Mouse (Mus musculus) embryonic facial prominence, embryonic 12.5 days (tissue): Measurements from ENCODE around the gene Arih2. TPM values are rescaled to one million over a fixed set of nuclear protein-coding genes. Genes with fewer than 3 reads are reported as not detected.

Experiments
- ATAC-seq: fragments of 200-750 bp; cut with Nextera tagmentation; 2 replicates; pipeline ENCODE4 v1.8.0; 2017; ENCODE audit not compliant: insufficient number of reproducible peaks, insufficient read depth, low FRiP score, low TSS enrichment
- H3K27ac ChIP-seq: fragments of 300-500 bp; sonication (generic); 2 replicates; pipeline ENCODE4 v1.5.1; 2016; ENCODE audit warnings: mild to moderate bottlenecking
- H3K27me3 ChIP-seq: fragments of 300-500 bp; sonication (generic); 2 replicates; pipeline ENCODE4 v1.6.1; 2016; ENCODE audit warnings: mild to moderate bottlenecking, moderate library complexity
- H3K36me3 ChIP-seq: fragments of 300-500 bp; sonication (generic); 2 replicates; pipeline ENCODE4 v1.6.1; 2016; ENCODE audit warnings: mild to moderate bottlenecking
- H3K4me1 ChIP-seq: fragments of 300-500 bp; sonication (generic); 2 replicates; pipeline ENCODE4 v1.6.1; 2016
- H3K4me2 ChIP-seq: fragments of 300-500 bp; sonication (generic); replicated peaks from 2 replicates; pipeline ENCODE4 v1.6.1; 2016; ENCODE audit warnings: mild to moderate bottlenecking, moderate library complexity
- H3K4me3 ChIP-seq: fragments of 300-500 bp; sonication (generic); 2 replicates; pipeline ENCODE4 v1.5.1; 2016; ENCODE audit warnings: mild to moderate bottlenecking
- H3K9ac ChIP-seq: fragments of 300-500 bp; sonication (generic); 2 replicates; pipeline ENCODE4 v1.6.1; 2016; ENCODE audit warnings: mild to moderate bottlenecking, moderate library complexity
- H3K9me3 ChIP-seq: fragments of 300-500 bp; sonication (generic); 2 replicates; pipeline ENCODE4 v1.6.1; 2016; ENCODE audit warnings: mild to moderate bottlenecking, moderate library complexity
- WGBS: fragments of 180-500 bp; shearing (Covaris S2); methylation state at CpG from one replicate; pipeline ENCODE4 v1.1.7; 2016; 5-methylcytosine and 5-hydroxymethylcytosine counted together
- polyA plus RNA-seq: library from polyadenylated mRNA; unstranded; fragments of >200 nt; fragmentation: Nextera tagmentation; extraction: Ambion mirVana; gene quantifications from 2 replicates; pipeline ENCODE4 v1.2.1, GENCODE M21; 2016

Arih2 gene
- polyA plus RNA-seq, result 58.1 and 60.1 TPM in 2 replicates

DNA sequence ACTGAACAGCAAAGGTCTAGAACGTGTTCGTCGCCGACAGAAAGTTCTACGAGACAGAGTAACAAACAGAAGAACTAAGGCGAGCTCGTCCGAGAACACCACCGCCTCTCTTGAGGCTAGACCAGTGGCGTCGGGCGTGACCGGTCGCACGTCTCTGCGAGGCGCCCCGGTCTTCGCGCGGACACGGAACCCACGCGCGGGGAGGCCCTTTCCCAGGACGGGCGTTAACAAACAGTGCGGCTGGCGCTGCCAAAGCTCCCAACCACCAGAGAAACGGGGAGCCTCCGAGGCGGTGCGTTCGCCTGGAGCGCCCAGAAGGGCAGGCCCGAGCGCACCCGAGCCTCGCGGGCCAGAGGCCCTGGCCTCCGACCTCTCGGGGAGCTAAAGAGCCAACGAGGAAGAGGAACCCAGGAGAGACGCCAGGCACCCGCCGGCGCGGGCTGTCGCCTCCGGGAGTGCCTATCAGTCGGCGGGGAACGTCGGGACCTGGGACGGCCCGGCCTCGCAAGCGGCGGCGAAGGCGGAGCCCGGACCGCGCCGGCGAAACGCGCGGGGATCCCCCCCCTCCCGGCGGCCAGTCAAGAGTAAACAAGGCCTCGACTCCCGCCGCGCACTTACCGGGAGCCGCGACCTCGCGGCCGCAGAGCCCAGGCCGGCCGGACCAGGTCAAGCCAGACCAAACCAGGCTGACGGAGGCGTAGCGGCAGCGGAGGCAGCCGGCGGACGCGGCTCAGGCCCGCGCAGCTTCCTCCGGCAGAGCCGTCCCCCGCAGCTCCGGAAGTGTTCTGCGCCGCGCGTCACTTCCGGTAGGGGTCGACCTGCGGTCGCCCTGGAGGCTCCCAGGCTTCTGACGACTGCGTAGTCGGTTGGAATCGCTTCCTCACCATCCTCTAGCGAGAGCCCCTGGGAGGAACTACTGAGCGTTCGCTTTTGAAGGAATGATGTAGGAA is at the start of gene Arih2:
TSS of gene Arih2 (minus strand) at position 776 of the 950 bp plus-strand sequence.
- Histone ChIP-seq H3K27ac (peak within 1 kb of the TSS; percentile 91), H3K9ac (peak within 1 kb of the TSS; percentile 96), H3K9me3 (no peaks in the 10 kb centered on the region), H3K4me1 (peaks cover 14% of the 10 kb centered on the region), H3K4me2 (peak within 1 kb of the TSS; percentile 75), H3K36me3 (no peaks in the 10 kb centered on the region), H3K4me3 (peak within 1 kb of the TSS; percentile 98), H3K27me3 (no peaks in the 10 kb centered on the region)
- WGBS, result under 1% methylated on average over 107 of the region's 112 CpGs
- peak; percentile 98 for ATAC-seq

DNA sequence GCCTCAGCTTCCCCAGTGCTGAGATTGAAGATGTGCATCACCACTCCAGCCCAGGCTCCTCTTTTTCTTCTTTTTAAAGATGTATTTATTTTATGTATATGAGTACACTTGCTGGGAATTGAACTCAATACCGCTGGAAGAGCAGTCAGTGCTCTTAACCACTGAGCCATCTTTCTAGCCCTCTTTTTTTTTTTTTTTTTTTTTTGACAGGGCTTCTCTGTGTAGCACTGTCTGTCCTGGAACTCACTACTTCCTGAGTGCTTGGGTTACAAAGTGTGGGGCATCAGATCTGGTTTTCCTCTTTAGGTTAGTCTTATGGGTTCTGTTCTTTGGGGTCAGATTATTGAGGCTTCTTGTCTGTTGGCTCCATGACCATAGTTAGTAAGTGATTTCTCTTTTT is 45.3 kb upstream of the Arih2 start:
- Histone ChIP-seq H3K9ac (no peak overlapping the region), H3K9me3 (no peaks in the 10 kb centered on the region), H3K27me3 (no peaks in the 10 kb centered on the region), H3K4me2 (no peak overlapping the region), H3K36me3 (no peaks in the 10 kb centered on the region), H3K4me1 (peaks cover 18% of the 10 kb centered on the region; the same call in 1 of the 2 replicates), H3K4me3 (no peak overlapping the region), H3K27ac (no peak overlapping the region)
- WGBS, result 61% methylated on average over 1 of the region's 1 CpGs
- no peak for ATAC-seq

DNA sequence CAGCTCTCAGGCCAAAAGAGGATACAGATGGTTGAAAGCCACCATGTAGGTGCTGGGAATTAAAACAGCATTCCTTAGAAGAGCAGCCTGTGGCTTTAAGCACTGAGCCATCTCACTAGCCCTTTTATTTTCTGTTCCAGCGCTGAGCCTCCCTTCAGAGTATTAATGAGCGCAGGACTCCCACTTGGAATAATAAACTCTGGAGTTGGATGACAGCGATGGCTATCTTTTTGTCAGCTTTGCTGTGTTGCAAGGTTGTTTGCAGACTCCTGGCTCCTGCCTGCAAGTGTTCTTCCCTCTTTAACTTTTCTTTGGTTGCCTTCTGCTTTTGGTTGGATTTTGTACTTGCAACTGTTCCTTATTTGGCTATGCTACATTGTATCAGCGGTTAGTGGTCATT is 44.8 kb upstream of the Arih2 start:
- H3K4me2 ChIP-seq, result no peak overlapping the region
- 69% methylated on average over 4 of the region's 4 CpGs for WGBS

DNA sequence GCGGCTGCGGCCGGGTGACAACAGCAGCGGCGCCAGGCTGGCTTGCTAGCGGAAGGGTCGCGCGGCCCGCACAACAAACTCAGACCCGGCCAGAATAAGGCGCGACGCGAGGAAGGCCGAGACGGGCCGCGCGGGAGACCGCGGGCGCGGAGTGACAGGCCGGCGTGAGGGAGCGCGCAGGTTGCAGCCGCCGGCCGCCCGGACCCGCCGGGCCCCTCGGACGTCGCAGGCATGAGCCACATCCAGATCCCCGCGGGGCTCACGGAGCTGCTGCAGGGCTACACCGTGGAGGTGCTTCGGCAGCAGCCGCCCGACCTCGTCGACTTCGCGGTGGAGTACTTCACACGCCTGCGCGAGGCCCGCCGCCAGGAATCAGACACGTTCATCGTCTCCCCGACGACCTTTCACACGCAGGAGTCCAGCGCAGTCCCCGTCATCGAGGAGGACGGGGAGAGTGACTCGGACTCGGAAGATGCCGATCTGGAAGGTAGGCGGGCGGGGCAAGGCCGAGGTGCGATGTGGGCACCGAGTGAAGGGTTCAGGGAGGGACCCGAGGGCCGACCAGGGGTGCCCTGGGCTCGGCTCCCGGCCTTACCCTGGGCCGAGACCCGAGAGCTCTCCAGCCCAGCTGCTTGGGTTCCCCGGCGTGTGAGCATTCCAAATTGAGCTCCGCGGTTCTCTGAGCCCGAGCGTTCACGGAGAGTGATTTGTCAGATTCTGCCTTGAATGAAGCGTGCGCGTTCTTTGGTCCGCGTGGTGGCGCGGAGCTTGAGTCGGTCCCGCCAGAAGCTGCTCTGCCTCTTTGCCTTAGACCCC is 43.2 kb upstream of the Arih2 start:
- no peaks in the 10 kb centered on the region for H3K27me3 ChIP-seq
- under 1% methylated on average over 89 of the region's 92 CpGs for WGBS
- no peaks in the 10 kb centered on the region for H3K9me3 ChIP-seq
- ATAC-seq, result peak; percentile 85
- peaks cover 18% of the 10 kb centered on the region; the same call in 1 of the 2 replicates for H3K4me1 ChIP-seq
- H3K36me3 ChIP-seq, result no peaks in the 10 kb centered on the region
- H3K9ac ChIP-seq, result peak overlapping the region; percentile 81
- H3K27ac ChIP-seq, result peak overlapping the region; percentile 63
- H3K4me3 ChIP-seq, result peak overlapping the region; percentile 74
- peak overlapping the region; percentile 95 for H3K4me2 ChIP-seq

More for the DNA sequence above, 44.8 kb upstream of the Arih2 start:
- peaks cover 18% of the 10 kb centered on the region; the same call in 1 of the 2 replicates for H3K4me1 ChIP-seq
- no peaks in the 10 kb centered on the region for H3K9me3 ChIP-seq
- no peak for ATAC-seq
- no peaks in the 10 kb centered on the region for H3K27me3 ChIP-seq
- no peak overlapping the region for H3K9ac ChIP-seq
- H3K36me3 ChIP-seq, result no peaks in the 10 kb centered on the region
- no peak overlapping the region for H3K27ac ChIP-seq
- H3K4me3 ChIP-seq, result no peak overlapping the region

DNA sequence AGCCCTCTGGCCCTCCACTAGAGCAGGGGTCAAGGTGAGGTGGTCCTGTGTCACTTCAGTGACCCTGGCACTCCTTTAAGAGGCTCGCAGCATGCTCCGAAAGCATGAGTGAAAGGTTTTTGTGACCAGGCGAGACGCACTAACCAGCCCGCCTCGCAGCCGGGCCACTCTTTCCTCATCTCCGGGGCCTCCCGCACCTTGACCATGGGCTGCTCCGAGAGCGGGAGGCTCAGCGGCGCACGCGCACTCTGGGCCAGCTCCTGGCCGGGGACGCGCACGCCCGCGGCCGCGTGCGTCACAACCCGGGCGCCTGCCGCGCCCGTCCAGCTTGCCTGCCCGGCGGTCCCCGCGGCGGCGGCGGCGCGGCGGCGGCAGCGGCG is 42.6 kb upstream of the Arih2 start:
- Histone ChIP-seq H3K27me3 (no peaks in the 10 kb centered on the region), H3K4me1 (peaks cover 18% of the 10 kb centered on the region; the same call in 1 of the 2 replicates), H3K9ac (peak overlapping the region; percentile 81), H3K36me3 (no peaks in the 10 kb centered on the region), H3K4me2 (peak overlapping the region; percentile 95), H3K4me3 (peak overlapping the region; percentile 74), H3K27ac (peak overlapping the region; percentile 63; the same call in 1 of the 2 replicates), H3K9me3 (no peaks in the 10 kb centered on the region)
- WGBS, result 1% methylated on average over 42 of the region's 42 CpGs
- peak; percentile 70 for ATAC-seq

DNA sequence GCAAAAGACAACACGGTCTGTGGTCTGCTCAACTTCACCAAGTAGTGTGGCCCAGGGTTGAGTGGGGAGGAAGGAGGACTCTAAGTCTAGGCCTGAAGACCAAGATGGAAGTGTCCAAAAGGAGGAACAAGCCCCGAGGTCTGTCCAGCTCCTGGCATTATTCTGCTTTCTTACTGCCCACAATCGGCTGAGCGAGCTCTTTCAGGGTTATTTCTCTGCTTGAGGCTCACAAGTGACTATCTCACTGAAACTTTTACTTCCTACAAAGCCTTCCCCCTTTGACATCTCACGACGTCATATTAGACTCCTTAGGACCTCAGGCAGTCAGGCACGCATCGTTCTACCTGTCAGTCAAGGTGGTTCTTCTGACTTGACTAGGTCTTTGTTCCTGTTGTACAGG is 42.2 kb upstream of the Arih2 start:
- Histone ChIP-seq H3K4me2 (peak overlapping the region; percentile 95), H3K9me3 (no peaks in the 10 kb centered on the region), H3K27ac (no peak overlapping the region), H3K4me3 (peak overlapping the region; percentile 74), H3K9ac (peak overlapping the region; percentile 81), H3K4me1 (peaks cover 18% of the 10 kb centered on the region; the same call in 1 of the 2 replicates), H3K27me3 (no peaks in the 10 kb centered on the region), H3K36me3 (no peaks in the 10 kb centered on the region)
- WGBS, result 65% methylated on average over 8 of the region's 8 CpGs
- no peak for ATAC-seq

DNA sequence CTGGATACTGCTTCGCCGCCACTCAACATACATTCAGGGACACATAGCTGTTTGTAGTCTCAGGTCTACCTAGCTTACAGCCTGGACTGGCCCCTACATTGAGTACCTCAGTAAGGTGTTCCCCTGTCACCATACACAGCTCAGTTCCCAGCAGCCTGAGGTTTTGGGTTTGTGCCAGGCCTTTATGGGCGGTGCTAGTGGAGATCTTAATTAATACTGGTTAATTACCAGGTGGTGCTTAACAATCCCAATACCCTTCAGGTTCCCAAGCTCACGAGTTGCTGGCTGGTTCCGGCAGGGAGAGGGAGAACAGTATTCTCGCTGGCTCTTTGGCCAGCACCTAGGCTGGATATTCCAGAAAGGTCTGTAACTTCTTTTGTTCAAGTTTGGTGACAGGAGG is 41.7 kb upstream of the Arih2 start:
- ATAC-seq, result no peak
- no peak overlapping the region for H3K4me3 ChIP-seq
- WGBS, result 83% methylated on average over 6 of the region's 6 CpGs
- H3K36me3 ChIP-seq, result no peaks in the 10 kb centered on the region
- H3K4me2 ChIP-seq, result no peak overlapping the region
- no peak overlapping the region for H3K9ac ChIP-seq
- no peak overlapping the region for H3K27ac ChIP-seq
- no peaks in the 10 kb centered on the region for H3K9me3 ChIP-seq
- H3K4me1 ChIP-seq, result peaks cover 18% of the 10 kb centered on the region; the same call in 1 of the 2 replicates
- no peaks in the 10 kb centered on the region for H3K27me3 ChIP-seq

DNA sequence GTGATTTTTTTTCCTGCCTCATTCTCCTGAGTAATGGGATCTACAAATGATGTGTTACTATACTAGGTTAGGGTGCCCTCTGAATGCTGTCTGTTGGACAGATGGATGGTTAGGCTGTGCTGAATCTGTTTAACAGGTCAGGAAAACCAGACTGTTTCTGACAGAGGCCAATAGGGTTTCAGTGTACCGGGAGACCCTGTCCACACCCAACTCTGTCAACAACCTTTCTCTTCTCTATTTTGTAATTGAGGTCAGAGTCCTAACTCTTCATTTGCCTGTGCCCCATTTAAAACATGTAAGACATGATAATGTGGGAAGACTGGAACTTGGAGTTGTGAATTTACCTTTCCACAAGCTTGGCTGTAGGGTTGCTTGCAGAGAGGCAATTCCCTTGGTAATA is 40.8 kb upstream of the Arih2 start:
- H3K36me3 ChIP-seq, result 0 out of 2 replicates have a peak, but pooled peaks cover under 1% of the 10 kb centered on the region
- ATAC-seq, result no peak
- no peak overlapping the region for H3K4me2 ChIP-seq
- no peak overlapping the region for H3K9ac ChIP-seq
- peaks cover 18% of the 10 kb centered on the region; the same call in 1 of the 2 replicates for H3K4me1 ChIP-seq
- H3K27me3 ChIP-seq, result no peaks in the 10 kb centered on the region
- 81% methylated on average over 1 of the region's 1 CpGs for WGBS
- no peaks in the 10 kb centered on the region for H3K9me3 ChIP-seq
- H3K4me3 ChIP-seq, result no peak overlapping the region
- no peak overlapping the region for H3K27ac ChIP-seq

DNA sequence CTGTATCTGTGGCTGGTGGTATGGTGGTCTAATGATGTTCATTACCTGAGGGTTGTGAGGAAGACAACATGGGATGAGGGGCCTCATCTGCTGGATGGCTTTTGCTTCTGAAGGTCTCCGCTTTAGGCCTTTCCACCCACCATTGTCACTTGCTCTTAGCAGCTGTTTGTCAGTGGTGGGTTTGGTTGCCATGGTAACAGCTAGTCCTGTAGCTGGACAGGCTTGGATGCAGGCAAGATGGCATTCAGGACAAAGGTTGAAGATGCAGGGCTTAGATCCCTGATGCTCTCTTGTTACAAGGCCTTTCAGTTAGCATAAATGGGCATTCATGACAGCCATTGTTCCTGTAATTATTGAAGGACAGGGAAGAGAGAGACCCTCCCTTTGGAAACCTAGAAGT is 39.9 kb upstream of the Arih2 start, which contains the start of gene Prkar2a:
TSS of gene Prkar2a (plus strand) at position 209 of the 400 bp plus-strand sequence.
- Histone ChIP-seq H3K4me1 (peaks cover 15% of the 10 kb centered on the region; the same call in 1 of the 2 replicates), H3K4me2 (no peak within 1 kb of the TSS), H3K27ac (no peak within 1 kb of the TSS), H3K9ac (no peak within 1 kb of the TSS), H3K4me3 (no peak within 1 kb of the TSS), H3K36me3 (0 out of 2 replicates have a peak, but pooled peaks cover 3% of the 10 kb centered on the region), H3K27me3 (no peaks in the 10 kb centered on the region), H3K9me3 (no peaks in the 10 kb centered on the region)
- WGBS, result 78% methylated on average over 1 of the region's 1 CpGs
- no peak for ATAC-seq

DNA sequence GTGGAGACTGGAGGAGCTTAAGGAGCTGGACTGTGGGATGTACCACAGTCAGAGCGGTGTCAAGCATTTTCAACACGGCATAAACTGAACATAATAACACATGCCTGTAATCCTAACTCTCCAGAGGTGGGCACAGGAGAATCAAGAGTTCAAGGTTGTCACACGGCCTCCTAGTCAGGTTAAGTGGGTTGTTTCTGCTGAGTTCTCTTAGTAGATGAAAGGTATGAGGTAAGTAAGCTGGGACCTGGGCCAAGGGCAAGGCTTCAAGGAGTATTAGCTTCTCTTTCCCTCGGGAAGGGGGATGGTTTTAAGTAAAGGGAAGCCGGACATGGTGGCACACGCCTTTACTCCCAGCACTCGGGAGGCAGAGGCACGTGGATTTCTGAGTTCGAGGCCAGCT is 39.3 kb upstream of the Arih2 start:
- Histone ChIP-seq H3K4me2 (no peak overlapping the region), H3K4me1 (peaks cover 8% of the 10 kb centered on the region; the same call in 1 of the 2 replicates), H3K27me3 (no peaks in the 10 kb centered on the region), H3K9me3 (no peaks in the 10 kb centered on the region), H3K27ac (no peak overlapping the region), H3K9ac (no peak overlapping the region), H3K4me3 (no peak overlapping the region), H3K36me3 (0 out of 2 replicates have a peak, but pooled peaks cover 3% of the 10 kb centered on the region)
- 72% methylated on average over 9 of the region's 9 CpGs for WGBS
- ATAC-seq, result no peak

DNA sequence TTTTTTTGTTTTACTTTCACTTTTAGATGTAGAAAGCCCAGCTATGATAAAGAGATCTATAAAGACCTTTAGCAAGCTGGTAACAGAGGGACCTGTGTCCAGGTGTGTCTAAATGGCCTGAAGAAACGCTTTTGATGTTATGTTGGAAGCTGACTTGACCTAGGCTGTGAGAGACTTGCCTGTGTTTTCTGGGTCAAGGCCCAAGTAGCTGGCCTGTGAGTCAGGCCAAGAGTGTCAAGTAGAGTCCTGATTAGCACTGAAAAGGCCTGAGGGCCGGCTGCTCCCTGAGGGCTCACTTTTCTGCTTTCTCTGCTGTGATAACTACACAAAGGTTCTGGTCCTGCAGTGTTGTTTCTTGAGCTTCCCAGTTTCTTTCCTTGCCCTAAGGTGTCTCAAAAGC is 38.5 kb upstream of the Arih2 start:
- Histone ChIP-seq H3K9ac (no peak overlapping the region), H3K4me1 (peaks cover 3% of the 10 kb centered on the region; the same call in 1 of the 2 replicates), H3K36me3 (peaks cover 7% of the 10 kb centered on the region; the same call in 1 of the 2 replicates), H3K27me3 (no peaks in the 10 kb centered on the region), H3K27ac (no peak overlapping the region), H3K4me3 (no peak overlapping the region), H3K4me2 (no peak overlapping the region), H3K9me3 (no peaks in the 10 kb centered on the region)
- no peak for ATAC-seq
- WGBS, result 78% methylated on average over 2 of the region's 2 CpGs
